Mouse (Mus musculus): ENCODE data around the gene Pde2a. TPM values are rescaled to one million over a fixed set of nuclear protein-coding genes. Genes with fewer than 3 reads are reported as not detected.

Gene Pde2a
- polyA plus RNA-seq, 1 experiment from 2014 or later = 8.9 TPM

MicroRNAs encoded within 50 kb of the gene (microRNA counts, 519-probe panel; counts per million panel counts)
- microRNA mmu-miR-139-3p = not detected
- microRNA mmu-miR-139-5p = not detected

Small RNAs within 50 kb of the gene (microRNA-seq; reads per million reads assigned to microRNA genes)
- gene Mir139 = 1,077 reads per million, percentile 77 among the genes with 10 or more reads in this experiment

Other genes with a start within 250 kb of the Pde2a start
- gene Atg16l2, start 119.4 kb upstream of the Pde2a start, polyA plus RNA-seq (2016; fragmentation: Nextera tagmentation; extraction: Ambion mirVana) = 23.2 and 25.8 TPM in 2 replicates
- 17.2 and 17.8 TPM in 2 replicates for gene Stard10, start 104.6 kb upstream of the Pde2a start, polyA plus RNA-seq (2016; fragmentation: Nextera tagmentation; extraction: Ambion mirVana)
- 18.0 and 24.0 TPM in 2 replicates for gene Arap1, start 73.6 kb upstream of the Pde2a start, polyA plus RNA-seq (2016; fragmentation: Nextera tagmentation; extraction: Ambion mirVana)
- not detected in 2 replicates for gene Gm45837, start 10.8 kb upstream of the Pde2a start, polyA plus RNA-seq (2016; fragmentation: Nextera tagmentation; extraction: Ambion mirVana)
- not detected in 2 replicates for gene Art2b, start 163.9 kb downstream of the Pde2a start, polyA plus RNA-seq (2016; fragmentation: Nextera tagmentation; extraction: Ambion mirVana)
- gene Clpb, start 241.9 kb downstream of the Pde2a start, polyA plus RNA-seq (2016; fragmentation: Nextera tagmentation; extraction: Ambion mirVana) = 44.0 and 48.4 TPM in 2 replicates